Mouse (Mus musculus) hindbrain, embryonic 13.5 days (tissue): ENCODE measurements around the gene Rnf207. TPM values are rescaled to one million over a fixed set of nuclear protein-coding genes. Genes with fewer than 3 reads are reported as not detected.

Source experiments
- ATAC-seq: fragments of 200-750 bp; cut with Nextera tagmentation; 2 replicates; pipeline ENCODE4 v1.8.0; 2017; ENCODE audit warnings: moderate TSS enrichment; ENCODE audit not compliant: low FRiP score
- H3K27ac ChIP-seq: fragments of 300-500 bp; sonication (generic); 2 replicates; pipeline ENCODE4 v1.5.1; 2015; ENCODE audit warnings: inconsistent platforms, mild to moderate bottlenecking, moderate library complexity
- H3K27me3 ChIP-seq: fragments of 300-500 bp; sonication (generic); 2 replicates; pipeline ENCODE4 v1.6.1; 2015; ENCODE audit warnings: mild to moderate bottlenecking, inconsistent platforms
- H3K36me3 ChIP-seq: fragments of 300-500 bp; sonication (generic); 2 replicates; pipeline ENCODE4 v1.6.1; 2015; ENCODE audit warnings: mild to moderate bottlenecking, inconsistent platforms
- H3K4me1 ChIP-seq: fragments of 300-500 bp; sonication (generic); replicated peaks from 2 replicates; pipeline ENCODE4 v1.6.1; 2015; ENCODE audit warnings: inconsistent platforms
- H3K4me2 ChIP-seq: fragments of 300-500 bp; sonication (generic); 2 replicates; pipeline ENCODE4 v1.6.1; 2015; ENCODE audit warnings: inconsistent platforms, mild to moderate bottlenecking, moderate library complexity
- H3K4me3 ChIP-seq: fragments of 300-500 bp; sonication (generic); 2 replicates; pipeline ENCODE4 v1.5.1; 2015; ENCODE audit warnings: mild to moderate bottlenecking, inconsistent platforms
- H3K9ac ChIP-seq: fragments of 300-500 bp; sonication (generic); 2 replicates; pipeline ENCODE4 v1.6.1; 2015; ENCODE audit warnings: mild to moderate bottlenecking, inconsistent platforms
- H3K9me3 ChIP-seq: fragments of 300-500 bp; sonication (generic); 2 replicates; pipeline ENCODE4 v1.6.1; 2016; ENCODE audit warnings: inconsistent platforms
- WGBS: fragments of 180-500 bp; shearing (Covaris S2); methylation state at CpG from one replicate; pipeline ENCODE4 v1.1.7; 2015; 5-methylcytosine and 5-hydroxymethylcytosine counted together
- polyA plus RNA-seq: library from polyadenylated mRNA; unstranded; fragments of >200 nt; fragmentation: Nextera tagmentation; extraction: Ambion mirVana; gene quantifications from 2 replicates; pipeline ENCODE4 v1.2.1, GENCODE M21; 2015

Gene Rnf207
- polyA plus RNA-seq, 1 experiment from 2014 or later: 5.2 TPM

DNA sequence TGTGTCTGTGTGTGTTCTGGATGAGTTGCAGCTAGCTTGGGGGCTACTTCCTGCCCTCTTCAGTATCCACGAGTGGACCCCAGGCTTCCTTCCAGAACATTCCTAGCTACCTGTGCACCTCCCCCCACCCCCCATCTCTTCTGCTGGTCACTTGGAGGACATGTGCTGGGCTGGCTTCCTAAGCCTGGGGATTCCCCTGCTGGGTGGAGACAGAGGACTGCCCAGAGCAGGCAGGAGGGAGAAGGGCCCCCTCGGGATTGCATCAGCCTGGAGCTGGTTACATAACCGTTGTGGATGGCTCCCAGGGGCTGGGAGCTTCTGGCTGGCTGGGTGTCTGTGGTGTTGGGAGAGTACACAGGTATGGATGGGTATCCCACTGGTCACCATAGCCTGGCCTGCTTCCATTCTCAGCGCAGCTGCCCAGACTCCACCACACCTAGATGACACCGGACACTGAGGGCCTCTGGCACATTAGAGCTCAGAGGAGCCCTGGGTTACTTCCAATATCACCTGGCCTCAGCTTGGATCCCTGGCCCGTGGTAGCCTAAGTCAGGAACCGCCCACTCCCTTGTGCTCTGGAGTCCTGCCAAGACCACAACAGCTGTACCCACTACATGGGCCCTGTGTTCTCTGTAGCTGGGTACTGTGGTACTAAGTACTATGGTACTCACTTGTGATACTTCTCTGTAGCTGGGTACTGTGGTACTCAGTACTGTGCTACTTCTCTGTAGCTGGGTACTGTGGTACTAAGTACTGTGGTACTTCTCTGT, 26.5 kb upstream of the Rnf207 start:
- Histone ChIP-seq H3K27ac (no peak overlapping the region), H3K36me3 (no peaks in the 10 kb centered on the region), H3K4me3 (no peak overlapping the region), H3K9ac (0 out of 2 replicates have a peak overlapping the region, but pooled peaks have one; percentile 24), H3K9me3 (no peaks in the 10 kb centered on the region), H3K4me2 (no peak overlapping the region), H3K27me3 (peaks cover 37% of the 10 kb centered on the region), H3K4me1 (peaks cover 55% of the 10 kb centered on the region)
- ATAC-seq: no peak
- WGBS: 60% methylated on average over 7 of the region's 7 CpGs

DNA sequence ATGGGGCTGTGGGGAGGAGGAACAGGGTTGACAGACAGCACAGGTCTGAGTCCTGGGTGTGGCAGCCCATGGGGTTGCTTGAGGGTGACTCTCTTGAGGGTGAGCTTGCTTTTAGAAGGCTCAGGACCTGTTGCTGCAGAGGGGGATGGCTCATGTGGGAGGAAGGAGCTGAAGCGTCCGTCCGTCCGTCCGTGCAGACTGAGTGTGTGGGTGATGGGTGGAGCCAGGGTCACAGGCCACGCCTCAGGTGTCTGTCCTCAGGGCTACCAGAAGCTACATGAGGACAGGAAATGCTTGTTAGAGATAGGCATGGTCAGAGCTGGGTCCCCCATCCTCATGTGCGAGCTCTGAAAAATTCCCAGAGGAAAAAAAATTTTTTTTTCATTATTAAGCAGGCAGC, 25.9 kb upstream of the Rnf207 start:
- Histone ChIP-seq H3K27ac (no peak overlapping the region), H3K9me3 (no peaks in the 10 kb centered on the region), H3K4me2 (no peak overlapping the region), H3K36me3 (no peaks in the 10 kb centered on the region), H3K4me1 (peaks cover 55% of the 10 kb centered on the region), H3K4me3 (no peak overlapping the region), H3K9ac (no peak overlapping the region), H3K27me3 (peaks cover 44% of the 10 kb centered on the region)
- no peak for ATAC-seq
- 60% methylated on average over 7 of the region's 7 CpGs for WGBS

DNA sequence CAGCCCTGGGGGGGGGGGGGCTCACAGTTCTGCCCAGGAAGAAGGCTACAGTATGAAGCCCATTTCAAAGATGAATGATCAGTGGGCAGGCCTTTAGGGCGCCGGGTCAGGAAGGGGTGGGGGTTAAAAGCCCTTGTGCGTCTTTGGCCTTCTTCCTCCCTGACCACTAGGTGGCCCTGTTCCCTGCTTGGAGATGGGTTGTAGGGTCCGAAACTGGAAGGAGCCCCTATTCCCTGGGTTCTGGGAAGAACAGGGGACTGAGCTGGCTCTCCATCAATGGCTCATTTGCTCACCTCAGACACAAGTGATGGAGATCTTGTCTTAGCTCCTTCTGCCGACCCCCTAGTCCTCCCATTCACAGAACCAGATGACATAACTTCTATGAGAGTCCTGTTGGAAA, 24.5 kb upstream of the Rnf207 start:
- H3K4me2 ChIP-seq: no peak overlapping the region
- ATAC-seq: no peak
- 17% methylated on average over 5 of the region's 5 CpGs for WGBS
- H3K27ac ChIP-seq: no peak overlapping the region
- peaks cover 54% of the 10 kb centered on the region for H3K4me1 ChIP-seq
- peaks cover 41% of the 10 kb centered on the region for H3K27me3 ChIP-seq
- peak overlapping the region; percentile 29; the same call in 1 of the 2 replicates for H3K9ac ChIP-seq
- no peaks in the 10 kb centered on the region for H3K9me3 ChIP-seq
- no peak overlapping the region for H3K4me3 ChIP-seq
- H3K36me3 ChIP-seq: no peaks in the 10 kb centered on the region

DNA sequence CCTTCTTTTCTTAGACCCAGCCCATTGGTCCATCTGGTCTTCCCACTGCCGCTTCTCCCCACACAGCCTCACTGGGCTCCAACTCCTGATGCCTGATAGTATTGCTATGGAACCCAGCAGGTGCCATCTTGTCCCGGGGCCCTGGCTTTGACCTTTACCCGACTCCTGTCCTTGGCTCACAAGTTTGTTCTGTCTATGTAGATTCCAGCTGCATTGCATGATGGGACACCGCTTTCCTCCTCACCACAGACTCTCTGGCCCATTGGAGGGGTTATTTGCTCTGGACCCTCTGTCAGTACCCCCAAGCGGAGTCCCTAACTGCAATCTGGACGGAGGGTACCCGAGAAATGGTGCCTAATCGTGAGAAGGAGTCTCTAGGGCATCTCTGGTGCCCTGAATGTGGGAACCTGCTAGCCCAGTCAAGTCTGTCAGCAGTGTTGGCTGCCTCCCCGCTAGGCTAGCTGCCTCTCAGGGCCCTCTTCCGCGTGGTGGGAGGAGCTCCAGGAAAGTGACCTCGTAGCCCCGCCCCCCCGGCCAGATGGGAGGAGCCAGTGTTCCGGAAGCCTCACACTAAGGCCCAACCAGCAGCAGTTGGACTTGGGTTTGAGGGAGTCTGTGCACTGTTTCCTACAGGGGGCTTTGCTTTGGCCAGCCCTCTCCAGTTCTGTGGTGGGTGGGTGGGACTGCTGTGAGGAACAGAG, 21.9 kb upstream of the Rnf207 start:
- Histone ChIP-seq H3K4me3 (peak overlapping the region; percentile 74), H3K27me3 (peaks cover 36% of the 10 kb centered on the region), H3K4me2 (peak overlapping the region; percentile 89), H3K4me1 (peaks cover 56% of the 10 kb centered on the region), H3K27ac (no peak overlapping the region), H3K36me3 (peaks cover 2% of the 10 kb centered on the region; the same call in 1 of the 2 replicates), H3K9me3 (no peaks in the 10 kb centered on the region), H3K9ac (peak overlapping the region; percentile 94; the same call in 1 of the 2 replicates)
- no peak for ATAC-seq
- 37% methylated on average over 15 of the region's 15 CpGs for whole genome bisulfite sequencing

DNA sequence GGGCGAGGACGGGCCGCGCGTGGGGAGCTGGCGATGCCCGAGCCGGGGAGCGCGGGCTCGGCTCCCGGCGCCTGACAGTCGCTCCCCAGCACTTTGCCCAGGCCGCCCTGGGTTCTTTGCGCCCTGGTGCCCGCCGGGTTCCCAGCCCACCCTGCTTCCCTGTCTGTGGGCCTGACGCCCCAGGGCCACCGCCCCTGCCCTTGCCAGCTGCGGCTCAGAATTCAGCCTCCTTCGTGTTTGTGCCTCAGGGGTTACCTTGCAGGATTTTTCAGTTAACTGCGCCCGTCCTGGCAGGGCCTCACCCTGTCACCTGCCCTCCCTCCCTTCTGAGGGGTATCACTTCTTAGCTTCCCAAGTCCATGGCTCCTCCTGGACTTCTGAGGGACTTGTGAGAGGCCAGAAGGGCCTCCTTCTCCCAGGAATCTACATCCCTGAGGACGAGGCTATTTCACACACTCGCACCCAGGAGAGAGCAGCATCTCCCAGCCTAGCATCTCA, 20.5 kb upstream of the Rnf207 start:
- Histone ChIP-seq H3K9ac (peak overlapping the region; percentile 94), H3K4me3 (peak overlapping the region; percentile 74), H3K36me3 (peaks cover 15% of the 10 kb centered on the region), H3K4me2 (peak overlapping the region; percentile 89), H3K27ac (peak overlapping the region; percentile 84), H3K4me1 (peaks cover 46% of the 10 kb centered on the region), H3K9me3 (no peaks in the 10 kb centered on the region), H3K27me3 (peaks cover 36% of the 10 kb centered on the region)
- peak; percentile 29 for ATAC-seq
- WGBS: 1% methylated on average over 25 of the region's 26 CpGs

DNA sequence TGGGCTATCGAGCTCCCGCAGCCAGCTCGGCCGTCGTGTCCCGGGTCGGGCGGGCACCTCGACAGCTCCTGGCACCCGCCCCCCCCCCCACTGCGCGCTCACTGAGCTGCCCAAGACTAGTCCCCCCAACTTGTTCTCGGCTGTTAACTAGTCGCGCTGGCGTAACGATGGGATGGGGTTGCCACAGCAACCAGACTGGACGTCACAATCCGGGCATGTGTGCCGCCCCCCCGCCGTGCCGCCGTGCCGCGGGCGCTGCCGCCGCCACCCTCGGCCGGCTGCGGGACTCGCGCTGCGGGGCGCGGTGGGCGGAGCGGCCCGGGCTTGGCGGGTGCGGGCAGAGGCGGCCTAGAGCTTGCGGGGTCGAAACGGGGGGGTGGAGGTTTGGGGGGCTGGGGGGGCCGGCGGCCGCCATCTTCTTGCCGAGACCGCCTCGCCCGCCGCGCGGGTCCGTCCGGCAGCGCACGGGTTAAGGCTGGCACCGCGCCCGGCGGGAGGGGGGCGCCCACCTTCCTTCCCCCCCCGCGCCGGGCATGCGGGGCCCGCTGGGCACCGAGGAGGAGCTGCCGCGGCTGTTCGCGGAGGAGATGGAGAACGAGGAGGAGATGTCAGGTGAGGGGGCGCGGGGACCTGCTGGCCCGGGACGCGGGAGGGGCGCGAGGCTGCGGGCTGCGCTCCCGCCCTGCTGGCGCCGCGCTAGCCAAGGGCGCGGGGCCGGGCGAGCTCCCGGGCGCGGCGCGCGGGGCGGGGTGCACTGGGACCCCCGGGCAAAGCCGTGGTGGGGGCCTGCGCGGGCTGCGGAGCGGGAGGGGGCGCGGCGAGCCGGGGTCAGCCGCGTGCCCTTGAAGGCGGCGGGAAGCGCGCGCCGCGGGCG, 19.9 kb upstream of the Rnf207 start, which contains the start of gene Chd5:
Gene Chd5 (plus strand): TSS at position 233 of the 874 bp plus-strand sequence.
- under 1% methylated on average over 99 of the region's 120 CpGs for WGBS
- H3K9ac ChIP-seq: peak within 1 kb of the TSS; percentile 94
- no peaks in the 10 kb centered on the region for H3K9me3 ChIP-seq
- peak within 1 kb of the TSS; percentile 74 for H3K4me3 ChIP-seq
- peak within 1 kb of the TSS; percentile 89 for H3K4me2 ChIP-seq
- peaks cover 46% of the 10 kb centered on the region for H3K4me1 ChIP-seq
- ATAC-seq: peak; percentile 37
- H3K27ac ChIP-seq: peak within 1 kb of the TSS; percentile 84
- peaks cover 21% of the 10 kb centered on the region for H3K36me3 ChIP-seq
- peaks cover 32% of the 10 kb centered on the region for H3K27me3 ChIP-seq

DNA sequence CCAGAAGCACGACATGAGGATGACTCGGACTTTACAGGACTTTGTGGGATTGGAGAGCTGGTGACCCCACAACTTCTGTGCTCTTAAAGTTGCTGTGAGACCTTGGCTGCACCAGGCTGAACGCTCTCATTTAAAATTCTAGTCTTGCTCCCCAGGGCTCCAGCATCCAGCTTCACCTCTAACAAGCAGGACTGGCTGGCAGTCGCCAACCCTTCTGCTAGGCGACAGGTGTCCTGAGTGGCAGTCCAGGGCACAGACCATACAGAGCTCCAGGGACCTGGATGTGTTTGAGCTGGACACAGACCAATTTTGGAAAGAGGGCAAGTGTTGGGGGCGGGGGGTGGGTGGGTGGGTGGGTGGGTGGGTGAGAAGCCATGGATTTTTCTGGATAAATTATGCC, 19.0 kb upstream of the Rnf207 start:
- H3K4me1 ChIP-seq: peaks cover 37% of the 10 kb centered on the region
- 22% methylated on average over 6 of the region's 6 CpGs for WGBS
- ATAC-seq: no peak

DNA sequence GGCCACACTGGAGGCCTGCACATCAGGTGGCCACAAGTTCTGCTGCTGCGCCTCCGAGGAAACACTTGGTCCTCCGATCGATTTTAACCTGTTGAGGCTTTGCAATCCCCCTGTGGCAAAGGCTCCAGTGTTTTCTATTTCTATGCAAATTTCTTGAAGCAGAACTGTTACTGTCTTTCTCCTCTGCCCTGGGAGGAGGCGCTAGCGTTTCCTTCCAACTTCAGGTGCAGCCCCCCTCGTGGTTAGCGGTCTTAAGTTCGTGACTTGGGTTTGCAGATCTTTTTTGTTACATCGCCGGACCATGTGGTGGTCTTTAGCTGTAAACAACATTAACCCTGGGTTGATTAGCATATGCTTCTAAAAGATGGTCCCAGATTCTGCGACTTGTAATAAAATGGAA, 14.8 kb upstream of the Rnf207 start:
- no peak overlapping the region for H3K27ac ChIP-seq
- H3K9ac ChIP-seq: no peak overlapping the region
- H3K4me1 ChIP-seq: peaks cover 8% of the 10 kb centered on the region
- peaks cover 7% of the 10 kb centered on the region; the same call in 1 of the 2 replicates for H3K27me3 ChIP-seq
- no peaks in the 10 kb centered on the region for H3K9me3 ChIP-seq
- H3K4me2 ChIP-seq: no peak overlapping the region
- no peak for ATAC-seq
- no peak overlapping the region for H3K4me3 ChIP-seq
- peaks cover 68% of the 10 kb centered on the region for H3K36me3 ChIP-seq
- 93% methylated on average over 12 of the region's 12 CpGs for WGBS

More for the DNA sequence above, 19.0 kb upstream of the Rnf207 start:
- no peak overlapping the region for H3K27ac ChIP-seq
- H3K4me2 ChIP-seq: no peak overlapping the region
- H3K4me3 ChIP-seq: no peak overlapping the region
- H3K27me3 ChIP-seq: peaks cover 32% of the 10 kb centered on the region
- no peak overlapping the region for H3K9ac ChIP-seq
- no peaks in the 10 kb centered on the region for H3K9me3 ChIP-seq
- H3K36me3 ChIP-seq: peaks cover 28% of the 10 kb centered on the region

DNA sequence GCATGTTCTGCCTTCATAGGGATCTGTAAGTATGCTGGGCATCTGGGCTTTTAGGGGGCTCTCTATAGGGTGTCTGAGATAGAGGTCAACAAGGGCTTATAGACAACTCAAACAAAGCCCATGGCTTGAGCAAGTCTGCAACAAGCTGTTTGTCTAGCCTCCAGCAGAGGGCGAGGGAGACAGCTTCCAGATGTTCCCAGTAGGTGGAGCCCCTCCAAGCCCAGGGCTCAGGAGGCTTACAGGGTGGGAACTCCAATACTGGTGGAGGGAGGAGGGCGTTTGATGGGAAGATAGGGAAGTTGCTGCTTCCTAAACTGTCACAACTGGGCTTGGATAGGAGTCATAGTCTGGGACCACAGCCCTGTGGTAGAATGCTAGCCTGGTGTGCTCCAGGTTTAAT, 14.2 kb upstream of the Rnf207 start:
- Histone ChIP-seq H3K4me3 (no peak overlapping the region), H3K4me2 (no peak overlapping the region), H3K27ac (no peak overlapping the region), H3K27me3 (peaks cover 7% of the 10 kb centered on the region; the same call in 1 of the 2 replicates), H3K36me3 (peaks cover 69% of the 10 kb centered on the region), H3K4me1 (0 out of 2 replicates have a peak, but pooled peaks cover 5% of the 10 kb centered on the region), H3K9me3 (no peaks in the 10 kb centered on the region), H3K9ac (no peak overlapping the region)
- ATAC-seq: peak; percentile 23; the same call in 1 of the 2 replicates
- 42% methylated on average over 2 of the region's 2 CpGs for whole genome bisulfite sequencing

DNA sequence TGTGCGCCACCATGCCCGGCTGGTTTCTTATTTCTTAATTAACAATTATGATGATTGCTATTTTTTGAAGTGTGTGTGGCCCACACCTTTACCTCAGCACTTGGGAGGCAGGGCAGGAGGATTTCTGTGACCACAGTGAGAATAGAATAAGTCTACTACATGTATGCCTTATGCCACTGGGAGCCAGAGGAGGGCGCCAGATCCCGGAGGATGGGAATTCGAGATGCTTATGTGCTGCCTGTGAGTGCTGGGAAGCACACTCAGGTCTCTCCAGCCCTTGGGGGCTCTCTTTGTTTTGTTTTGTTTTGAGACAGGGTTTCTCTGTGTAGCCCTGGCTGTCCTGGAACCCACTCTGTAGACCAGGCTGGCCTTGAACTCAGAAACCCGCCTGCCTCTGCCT, 9.9 kb upstream of the Rnf207 start:
- peaks cover 22% of the 10 kb centered on the region for H3K4me1 ChIP-seq
- H3K4me3 ChIP-seq: no peak overlapping the region
- no peaks in the 10 kb centered on the region for H3K27me3 ChIP-seq
- no peak overlapping the region for H3K9ac ChIP-seq
- H3K27ac ChIP-seq: no peak overlapping the region
- no peak for ATAC-seq
- WGBS: 81% methylated on average over 6 of the region's 6 CpGs
- H3K4me2 ChIP-seq: no peak overlapping the region
- H3K36me3 ChIP-seq: peaks cover 48% of the 10 kb centered on the region
- H3K9me3 ChIP-seq: no peaks in the 10 kb centered on the region

DNA sequence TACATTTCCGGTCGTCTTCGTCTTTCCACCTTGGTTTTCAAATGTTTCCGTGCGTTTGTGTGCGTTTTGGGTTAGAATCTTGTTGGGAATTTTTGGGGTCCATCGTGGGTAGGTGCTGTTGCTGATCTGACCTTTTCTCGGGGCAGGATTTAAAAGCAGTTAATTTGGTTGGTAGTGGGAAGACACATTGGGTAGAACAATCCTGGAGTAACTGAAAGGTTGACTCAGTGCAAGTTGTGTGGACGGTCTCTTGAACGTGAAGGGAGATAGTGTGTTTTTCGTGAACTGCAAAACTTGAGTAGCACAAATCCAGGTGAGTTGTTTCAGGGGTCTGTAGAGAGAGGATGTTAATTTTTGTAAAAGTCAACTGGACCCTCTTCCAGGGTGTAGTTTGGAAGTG, 7.8 kb upstream of the Rnf207 start:
- 2% methylated on average over 11 of the region's 11 CpGs for WGBS
- H3K9ac ChIP-seq: peak overlapping the region; percentile 98
- no peak for ATAC-seq

More for the DNA sequence above, 7.8 kb upstream of the Rnf207 start:
- H3K4me3 ChIP-seq: peak overlapping the region; percentile 95
- peak overlapping the region; percentile 88 for H3K4me2 ChIP-seq
- no peaks in the 10 kb centered on the region for H3K9me3 ChIP-seq
- no peak overlapping the region for H3K27ac ChIP-seq
- H3K27me3 ChIP-seq: 0 out of 2 replicates have a peak, but pooled peaks cover 9% of the 10 kb centered on the region
- H3K36me3 ChIP-seq: peaks cover 31% of the 10 kb centered on the region
- H3K4me1 ChIP-seq: peaks cover 22% of the 10 kb centered on the region
